Mouse (Mus musculus) adrenal gland, adult 8-10 months (tissue): Measurements from ENCODE around the gene Cldn5. TPM values are rescaled to one million over a fixed set of nuclear protein-coding genes. Genes with fewer than 3 reads are reported as not detected.

Experiments used
- DNase-seq: peaks from one replicate; pipeline ENCODE4 v3.0.0; 2022
- total RNA-seq, 4 experiments: library from RNA; stranded (reverse); gene quantifications; 2 replicates each; pipeline ENCODE4 v1.2.4; 2022

Gene Cldn5
- 10 to 100 TPM in 1 of 4 experiments, 1 to 10 TPM in 3; 7.8 to 12.2 (median 9.4) TPM for total RNA-seq

- no peak for DNase-seq
These were observed at the start of gene Cldn5 for GRCm38 (mm10) chr16:18776556-18777100. TSS of gene Cldn5 (plus strand) at chr16:18776847.

- DNase-seq: no peak
These were observed 48.8 kb upstream of the Cldn5 start for GRCm38 (mm10) chr16:18727536-18728499.

- DNase-seq: no peak
These were observed 47.5 kb upstream of the Cldn5 start for GRCm38 (mm10) chr16:18729185-18729584.

DNA sequence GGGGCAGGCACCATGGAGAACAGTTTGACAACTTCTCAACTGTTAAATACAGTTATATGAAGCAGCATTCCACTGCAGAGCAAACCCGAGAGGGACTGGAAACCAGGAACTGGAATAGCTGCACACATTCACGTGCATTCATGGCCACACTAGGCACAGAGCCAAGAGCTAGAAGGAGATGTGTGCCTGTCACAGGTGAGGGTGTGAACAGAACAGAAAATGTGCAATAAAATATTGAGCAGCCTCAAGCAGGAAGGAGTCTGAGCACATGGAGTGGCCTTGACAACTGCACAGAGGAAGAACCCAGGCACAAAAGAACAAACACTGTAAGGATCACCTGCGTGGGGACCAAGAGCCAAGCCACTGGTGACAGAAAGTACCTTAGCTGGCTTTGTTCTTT lies 46.0 kb upstream of the Cldn5 start:
- no peak for DNase-seq

DNA sequence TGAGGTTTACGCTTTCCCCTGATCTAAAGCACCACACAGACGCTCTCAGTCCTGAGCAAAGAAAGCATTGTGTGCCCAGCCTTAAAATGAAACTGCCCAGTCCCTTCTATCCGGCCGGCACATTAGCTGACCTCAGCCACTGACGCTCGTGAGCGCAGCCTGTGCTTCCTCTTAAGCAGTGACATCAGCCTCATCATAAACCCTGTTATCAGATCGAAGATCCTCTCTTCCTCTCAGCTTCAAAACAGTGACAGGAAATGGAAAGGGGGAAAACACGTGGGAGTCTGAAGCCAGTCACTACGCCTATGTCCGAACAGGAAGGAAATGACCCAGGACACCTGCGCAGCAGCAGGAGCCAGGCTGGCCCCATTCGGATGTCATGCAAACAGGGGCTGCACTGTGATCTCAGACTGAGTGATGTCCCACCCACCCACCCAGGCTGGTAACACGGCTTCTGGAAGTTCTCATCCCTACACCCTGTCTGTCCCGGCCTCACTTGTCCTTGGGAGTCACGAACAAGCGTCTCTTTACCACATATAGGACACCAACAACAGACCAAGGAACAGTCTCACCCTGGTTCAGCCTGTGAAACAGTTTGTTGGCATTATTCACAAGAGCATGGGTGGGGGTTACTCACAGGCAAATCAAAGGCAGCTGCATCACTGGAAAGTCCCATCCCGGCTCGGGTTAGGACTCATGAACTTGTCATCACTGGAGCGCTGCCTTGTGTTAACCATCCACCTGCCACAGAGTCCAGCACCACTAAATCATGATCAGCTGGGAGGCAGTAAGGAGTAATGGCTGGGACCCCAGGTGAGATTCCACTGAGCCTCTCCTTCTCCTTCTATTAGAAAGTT lies 43.3 kb upstream of the Cldn5 start:
- DNase-seq: peak; percentile 45

DNA sequence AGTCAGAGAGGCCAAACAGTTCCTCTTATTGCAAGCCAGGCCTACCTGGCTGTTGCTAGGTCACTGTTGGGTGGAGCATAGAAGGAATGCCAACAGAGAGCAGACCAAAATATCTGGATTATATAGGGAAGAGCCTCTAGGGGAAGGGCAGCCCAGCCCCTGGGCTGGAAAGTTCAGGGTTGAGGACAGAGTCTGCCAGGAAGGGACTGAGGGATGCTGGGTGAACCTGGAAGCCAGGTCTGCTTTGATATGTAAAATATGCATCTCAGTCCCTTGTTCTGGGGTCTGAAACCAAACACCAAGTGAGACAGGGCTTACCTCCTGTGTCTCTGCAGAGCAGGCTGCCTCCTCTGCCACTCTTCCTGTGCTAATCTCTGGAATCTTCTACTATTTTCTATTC lies 38.3 kb upstream of the Cldn5 start:
- no peak for DNase-seq

GRCm38 (mm10) chr16:18746268-18747122 lies 30.2 kb upstream of the Cldn5 start:
- DNase-seq: no peak

GRCm38 (mm10) chr16:18751101-18751500 lies 25.5 kb upstream of the Cldn5 start:
- DNase-seq: no peak

- no peak for DNase-seq
These were observed 24.7 kb upstream of the Cldn5 start for GRCm38 (mm10) chr16:18751885-18752499.

DNA sequence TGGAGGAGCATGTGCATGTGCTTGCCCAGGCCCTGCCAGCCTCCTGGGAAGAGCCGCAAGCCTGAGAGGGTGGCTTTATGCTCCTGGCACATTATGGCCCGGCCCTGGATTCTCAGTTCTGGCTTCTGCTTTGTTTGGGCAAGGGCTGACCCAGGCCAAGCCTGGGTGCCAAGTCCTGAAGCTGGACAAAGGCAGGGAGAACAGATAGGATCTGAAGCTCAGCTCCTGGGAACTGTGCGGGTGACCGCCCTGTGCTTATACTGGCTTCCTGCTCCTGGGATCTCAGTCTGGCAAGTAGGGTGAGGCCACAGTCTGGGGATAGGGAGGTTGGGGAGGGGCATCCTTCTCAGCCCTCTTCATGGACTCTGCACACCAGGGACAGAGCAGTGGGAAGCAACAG lies 14.9 kb upstream of the Cldn5 start:
- no peak for DNase-seq

DNA sequence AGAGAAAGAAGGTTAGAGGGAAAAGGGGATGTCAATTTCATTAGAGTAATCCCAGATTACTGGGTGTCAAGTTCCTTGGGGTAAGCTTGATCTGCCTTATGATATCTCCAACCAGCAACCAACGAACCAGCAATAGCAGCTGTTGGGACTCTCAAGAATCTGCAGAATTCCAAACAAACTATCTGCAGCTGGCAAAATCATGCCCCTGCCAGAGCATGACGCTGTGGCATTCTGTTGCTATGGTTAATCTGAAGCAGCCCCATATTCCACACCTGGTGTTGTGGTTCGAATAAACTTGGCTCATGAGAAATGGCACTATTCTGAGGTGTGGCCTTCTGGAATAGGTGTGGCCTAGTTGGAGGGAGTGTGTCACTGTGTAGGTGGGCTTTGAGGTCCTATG lies 13.7 kb upstream of the Cldn5 start:
- DNase-seq: no peak

GRCm38 (mm10) chr16:18766390-18766789 lies 10.3 kb upstream of the Cldn5 start:
- DNase-seq: no peak

GRCm38 (mm10) chr16:18769501-18769900 lies 7.1 kb upstream of the Cldn5 start:
- no peak for DNase-seq

DNA sequence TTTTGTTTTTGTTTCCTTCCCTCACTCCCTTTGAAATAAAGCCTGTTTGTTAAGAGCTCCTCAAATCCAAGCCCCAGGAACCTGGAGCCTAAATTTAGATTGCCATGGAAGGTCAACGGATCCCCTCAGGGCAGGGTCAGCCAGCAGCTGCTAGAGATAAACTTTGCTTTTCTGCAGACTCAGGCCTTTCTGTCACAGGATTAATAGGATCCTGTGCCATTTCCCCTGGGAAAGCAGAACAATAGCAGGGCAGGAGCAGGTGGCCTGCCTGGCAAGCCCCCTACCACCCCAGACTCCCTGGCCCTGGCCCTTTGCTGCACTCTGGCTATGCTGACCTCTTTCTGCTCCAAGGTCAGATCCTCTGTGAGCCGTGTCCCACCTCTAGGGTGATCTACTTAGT lies 2.7 kb upstream of the Cldn5 start:
- DNase-seq: no peak

DNA sequence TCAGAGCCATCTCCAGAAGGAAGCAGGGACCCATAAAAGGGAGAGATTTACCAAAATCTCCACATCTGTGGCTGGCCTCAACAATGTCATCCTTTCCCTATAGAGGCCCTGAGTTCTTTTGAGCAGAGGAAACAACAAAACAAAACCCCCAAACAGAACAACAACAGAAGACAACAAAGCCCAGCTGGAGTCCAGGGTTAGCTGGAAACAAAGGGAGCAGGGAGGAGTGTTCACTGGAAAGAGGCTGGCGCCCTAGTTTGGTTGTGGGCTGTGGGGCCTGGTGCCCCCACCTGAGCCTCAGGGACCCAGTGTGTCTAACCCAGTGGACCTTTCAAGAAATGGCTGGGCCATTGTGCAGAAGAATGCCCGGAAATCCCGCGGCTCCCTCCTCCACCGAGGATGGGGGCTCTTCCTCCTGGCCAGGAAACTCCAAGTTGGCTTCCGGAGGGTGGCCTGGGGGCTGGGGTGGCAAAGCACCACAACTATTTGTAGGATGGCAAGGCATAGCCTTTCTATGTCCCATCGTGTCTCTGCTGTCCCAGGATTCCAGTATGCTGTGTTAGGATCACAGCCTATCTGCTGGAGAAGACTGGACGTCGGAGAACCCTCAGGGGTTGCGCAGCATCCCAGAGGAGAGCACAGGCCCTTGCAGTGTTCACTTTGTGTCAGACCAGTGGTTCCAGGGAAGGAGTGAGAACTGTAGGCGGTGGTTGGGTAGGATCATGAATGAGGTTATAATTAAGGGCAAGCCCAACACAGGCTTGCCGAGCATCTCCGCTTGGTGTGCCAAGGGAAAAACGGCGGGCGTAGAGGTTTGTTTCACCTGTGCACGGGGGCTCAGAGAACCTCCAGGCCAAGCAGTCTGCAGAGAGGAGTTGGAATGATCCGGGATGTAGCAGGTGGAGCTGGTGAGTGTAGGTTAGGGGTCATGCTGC lies 759 bp upstream of the Cldn5 start:
- DNase-seq: no peak

DNA sequence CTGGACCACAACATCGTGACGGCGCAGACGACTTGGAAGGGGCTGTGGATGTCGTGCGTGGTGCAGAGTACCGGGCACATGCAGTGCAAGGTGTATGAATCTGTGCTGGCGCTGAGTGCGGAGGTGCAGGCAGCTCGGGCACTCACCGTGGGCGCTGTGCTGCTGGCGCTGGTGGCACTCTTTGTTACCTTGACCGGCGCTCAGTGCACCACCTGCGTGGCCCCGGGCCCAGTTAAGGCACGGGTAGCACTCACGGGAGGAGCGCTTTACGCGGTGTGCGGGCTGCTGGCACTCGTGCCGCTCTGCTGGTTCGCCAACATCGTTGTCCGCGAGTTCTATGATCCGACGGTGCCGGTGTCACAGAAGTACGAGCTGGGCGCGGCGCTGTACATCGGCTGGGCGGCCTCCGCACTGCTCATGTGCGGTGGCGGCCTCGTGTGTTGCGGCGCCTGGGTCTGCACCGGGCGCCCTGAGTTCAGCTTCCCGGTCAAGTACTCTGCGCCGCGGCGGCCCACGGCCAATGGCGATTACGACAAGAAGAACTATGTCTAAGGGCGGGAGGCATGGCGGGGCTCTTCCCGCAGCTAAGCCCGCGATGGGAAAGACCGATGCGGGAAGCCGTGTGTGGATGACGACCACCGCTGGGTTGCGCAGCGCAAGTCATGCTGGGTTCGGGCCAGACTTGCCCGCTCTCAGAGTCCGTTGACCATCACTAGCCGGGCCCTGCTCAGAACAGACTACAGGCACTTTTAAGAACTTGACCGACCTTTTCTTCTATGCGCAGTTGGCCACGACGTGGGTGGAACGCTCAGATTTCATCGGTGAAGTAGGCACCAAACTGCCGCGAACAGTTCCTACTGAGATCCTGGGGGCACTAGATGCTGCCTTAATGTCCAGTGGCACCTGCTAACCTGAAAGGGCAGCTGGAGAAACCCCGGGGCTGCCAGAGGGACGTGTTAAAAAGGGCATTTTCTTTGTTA lies 744 bp downstream of the Cldn5 start:
- no peak for DNase-seq

GRCm38 (mm10) chr16:18778461-18778860 lies 1.8 kb downstream of the Cldn5 start:
- no peak for DNase-seq

DNA sequence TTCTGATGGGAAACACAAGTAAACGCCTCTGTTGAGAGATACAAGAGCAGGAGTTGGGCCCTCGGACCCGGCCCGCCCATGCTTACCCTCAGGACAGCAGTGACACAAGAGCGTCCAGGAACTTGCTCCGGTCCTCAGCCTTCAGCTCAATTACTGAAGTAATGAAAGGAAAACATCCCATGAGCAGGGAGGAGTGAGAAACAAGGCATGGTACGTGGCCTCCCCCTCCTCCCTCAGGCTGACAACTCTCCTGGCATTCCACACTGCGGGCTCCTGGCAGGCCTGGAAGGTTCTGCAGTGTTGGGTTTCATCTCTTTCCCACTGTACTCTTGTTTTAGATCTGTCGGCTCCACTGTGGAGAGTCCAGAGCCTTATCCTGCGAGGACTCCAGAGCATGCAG lies 5.2 kb downstream of the Cldn5 start:
- no peak for DNase-seq

GRCm38 (mm10) chr16:18785025-18785424 lies 8.4 kb downstream of the Cldn5 start:
- DNase-seq: no peak
